Mouse (Mus musculus) testis, adult 2 months (tissue): ENCODE data around the gene Arf1. TPM values are rescaled to one million over a fixed set of nuclear protein-coding genes. Genes with fewer than 3 reads are reported as not detected.
A peak's percentile ranks its signal among the peaks of the same experiment; 100 is the strongest.

Source experiments
- H3K27ac ChIP-seq: fragments of 200-500 bp; 2 replicates; pipeline ENCODE4 v1.5.1; 2012; ENCODE audit warnings: low read depth, low read length; ENCODE audit not compliant: control insufficient read depth, insufficient read depth
- H3K27me3 ChIP-seq: fragments of 200-500 bp; 2 replicates; pipeline ENCODE4 v1.6.1; 2012; ENCODE audit warnings: mild to moderate bottlenecking, low read length, moderate library complexity; ENCODE audit not compliant: control insufficient read depth, insufficient read depth
- H3K36me3 ChIP-seq: fragments of 200-500 bp; 2 replicates; pipeline ENCODE4 v1.6.1; 2012; ENCODE audit warnings: mild to moderate bottlenecking, low read length; ENCODE audit not compliant: control insufficient read depth, insufficient read depth
- H3K4me1 ChIP-seq: fragments of 200-500 bp; 2 replicates; pipeline ENCODE4 v1.6.1; 2012; ENCODE audit warnings: low read length; ENCODE audit not compliant: control insufficient read depth, insufficient read depth
- H3K4me3 ChIP-seq: fragments of 200-500 bp; 2 replicates; pipeline ENCODE4 v1.5.1; 2012; ENCODE audit warnings: low read depth, mild to moderate bottlenecking, low read length, moderate library complexity, mixed read lengths; ENCODE audit not compliant: control insufficient read depth
- CTCF ChIP-seq: fragments of 200-500 bp; IDR thresholded peaks from 2 replicates; pipeline ENCODE4 v1.5.1; 2012; ENCODE audit warnings: low read depth, mild to moderate bottlenecking, inconsistent platforms, low read length, moderate library complexity; ENCODE audit not compliant: control insufficient read depth, insufficient read depth, insufficient replicate concordance
- POLR2A ChIP-seq: fragments of 200-500 bp; IDR thresholded peaks from 2 replicates; pipeline ENCODE4 v1.6.1; 2012; ENCODE audit warnings: low read depth, mild to moderate bottlenecking, inconsistent platforms, low read length, moderate library complexity; ENCODE audit not compliant: control insufficient read depth
- polyA plus RNA-seq: library from polyadenylated mRNA; depleted of rRNA; stranded (reverse); fragments of >200 nt; gene quantifications from 2 replicates; pipeline ENCODE4 v1.2.3, GENCODE M21; 2012

The Arf1 gene
- polyA plus RNA-seq, 1 experiment = 247 TPM

- Histone ChIP-seq H3K27ac (no peak overlapping the region), H3K4me1 (no peaks in the 10 kb centered on the region; the same call in 1 of the 2 replicates), H3K4me3 (no peak overlapping the region), H3K27me3 (no peaks in the 10 kb centered on the region), H3K36me3 (no peaks in the 10 kb centered on the region; the same call in 1 of the 2 replicates)
- no peak for TF ChIP-seq CTCF
- 0 out of 2 replicates have a peak, but pooled peaks have one; percentile 23 for TF ChIP-seq POLR2A
These were observed 42.6 kb downstream of the Arf1 start for GRCm38 (mm10) chr11:59185490-59185889.

GRCm38 (mm10) chr11:59183821-59184220 lies 44.2 kb downstream of the Arf1 start:
- Histone ChIP-seq H3K27me3 (no peaks in the 10 kb centered on the region), H3K4me3 (no peak overlapping the region), H3K27ac (peak overlapping the region; percentile 50), H3K36me3 (no peaks in the 10 kb centered on the region; the same call in 1 of the 2 replicates), H3K4me1 (no peaks in the 10 kb centered on the region; the same call in 1 of the 2 replicates)
- TF ChIP-seq CTCF (peak; percentile 51; the same call in 1 of the 2 replicates), POLR2A (no peak)

- H3K36me3 ChIP-seq = no peaks in the 10 kb centered on the region; the same call in 1 of the 2 replicates
- H3K27me3 ChIP-seq = no peaks in the 10 kb centered on the region
- H3K4me3 ChIP-seq = no peak within 1 kb of the TSS
- H3K4me1 ChIP-seq = no peaks in the 10 kb centered on the region; the same call in 1 of the 2 replicates
- TF ChIP-seq CTCF (no peak), POLR2A (no peak)
- H3K27ac ChIP-seq = peak within 1 kb of the TSS; percentile 50
These were observed 45.2 kb downstream of the Arf1 start, which contains the start of gene Gjc2 for GRCm38 (mm10) chr11:59182864-59183331. TSS of gene Gjc2 (minus strand) at chr11:59183213.

GRCm38 (mm10) chr11:59176921-59177320 lies 51.1 kb downstream of the Arf1 start:
- no peak for TF ChIP-seq POLR2A
- no peak for TF ChIP-seq CTCF
- H3K4me3 ChIP-seq = peak overlapping the region; percentile 25
- no peaks in the 10 kb centered on the region for H3K36me3 ChIP-seq
- H3K27me3 ChIP-seq = no peaks in the 10 kb centered on the region
- H3K4me1 ChIP-seq = peaks cover 7% of the 10 kb centered on the region
- H3K27ac ChIP-seq = no peak overlapping the region

GRCm38 (mm10) chr11:59176475-59176874 lies 51.6 kb downstream of the Arf1 start:
- no peaks in the 10 kb centered on the region for H3K27me3 ChIP-seq
- no peak for TF ChIP-seq CTCF
- peak; percentile 53 for TF ChIP-seq POLR2A
- no peaks in the 10 kb centered on the region for H3K36me3 ChIP-seq
- H3K4me3 ChIP-seq = peak overlapping the region; percentile 25
- H3K4me1 ChIP-seq = peaks cover 7% of the 10 kb centered on the region
- H3K27ac ChIP-seq = no peak overlapping the region

- H3K27me3 ChIP-seq = no peaks in the 10 kb centered on the region
- no peak for TF ChIP-seq CTCF
- no peak for TF ChIP-seq POLR2A
- no peaks in the 10 kb centered on the region for H3K36me3 ChIP-seq
- no peak overlapping the region for H3K4me3 ChIP-seq
- H3K4me1 ChIP-seq = peaks cover 7% of the 10 kb centered on the region
- no peak overlapping the region for H3K27ac ChIP-seq
These were observed 53.8 kb downstream of the Arf1 start for GRCm38 (mm10) chr11:59174189-59174838.

GRCm38 (mm10) chr11:59170549-59170948 lies 57.5 kb downstream of the Arf1 start:
- H3K27me3 ChIP-seq = no peaks in the 10 kb centered on the region
- no peaks in the 10 kb centered on the region; the same call in 1 of the 2 replicates for H3K4me1 ChIP-seq
- H3K36me3 ChIP-seq = no peaks in the 10 kb centered on the region
- H3K4me3 ChIP-seq = no peak overlapping the region
- H3K27ac ChIP-seq = no peak overlapping the region
- TF ChIP-seq POLR2A = no peak
- no peak for TF ChIP-seq CTCF
